Mouse (Mus musculus) stomach, embryonic 14.5 days (tissue): ENCODE results near the gene Csdc2. TPM values are rescaled to one million over a fixed set of nuclear protein-coding genes. Genes with fewer than 3 reads are reported as not detected.

Experiments used
- ATAC-seq: fragments of 200-750 bp; cut with Nextera tagmentation; 2 replicates; pipeline ENCODE4 v1.8.0; 2017; ENCODE audit warnings: low read depth, moderate TSS enrichment; ENCODE audit not compliant: insufficient number of reproducible peaks, insufficient read depth, low FRiP score
- H3K27ac ChIP-seq: fragments of 300-500 bp; sonication (generic); 2 replicates; pipeline ENCODE4 v1.5.1; 2014; ENCODE audit warnings: mild to moderate bottlenecking, low read length, moderate library complexity, mixed read lengths
- H3K27me3 ChIP-seq: fragments of 300-500 bp; sonication (generic); 2 replicates; pipeline ENCODE4 v1.6.1; 2014; ENCODE audit warnings: low read length, control low read depth, mixed read lengths; ENCODE audit not compliant: control insufficient read depth, insufficient read depth
- H3K36me3 ChIP-seq: fragments of 300-500 bp; sonication (generic); 2 replicates; pipeline ENCODE4 v1.6.1; 2014; ENCODE audit warnings: mild to moderate bottlenecking, control low read depth, low read length, moderate library complexity, mixed read lengths; ENCODE audit not compliant: control insufficient read depth, insufficient read depth
- H3K4me1 ChIP-seq: fragments of 300-500 bp; sonication (generic); 2 replicates; pipeline ENCODE4 v1.6.1; 2014; ENCODE audit warnings: low read length, control low read depth, mixed read lengths; ENCODE audit not compliant: control insufficient read depth, insufficient read depth
- H3K4me2 ChIP-seq: fragments of 300-500 bp; sonication (generic); replicated peaks from 2 replicates; pipeline ENCODE4 v1.6.1; 2014; ENCODE audit warnings: low read depth, low read length, control low read depth
- H3K4me3 ChIP-seq: fragments of 300-500 bp; sonication (generic); 2 replicates; pipeline ENCODE4 v1.5.1; 2014; ENCODE audit warnings: low read depth, low read length, control low read depth
- H3K9ac ChIP-seq: fragments of 300-500 bp; sonication (generic); replicated peaks from 2 replicates; pipeline ENCODE4 v1.6.1; 2014; ENCODE audit warnings: low read depth, mild to moderate bottlenecking, control low read depth, low read length, moderate library complexity, mixed read lengths
- H3K9me3 ChIP-seq: fragments of 300-500 bp; sonication (generic); 2 replicates; pipeline ENCODE4 v1.6.1; 2016; ENCODE audit warnings: low read depth, low read length, control low read depth; ENCODE audit not compliant: control insufficient read depth
- WGBS: fragments of 180-500 bp; shearing (Covaris S2); extraction: QIAGEN DNeasy Blood & Tissue Kit; methylation state at CpG from one replicate; pipeline ENCODE4 v1.1.7; 2014; 5-methylcytosine and 5-hydroxymethylcytosine counted together
- polyA plus RNA-seq: library from polyadenylated mRNA; unstranded; fragments of >200 nt; fragmentation: Nextera tagmentation; extraction: Ambion mirVana; gene quantifications from 2 replicates; pipeline ENCODE4 v1.2.1, GENCODE M21; 2014

The Csdc2 gene
- polyA plus RNA-seq, 1 experiment from 2014 or later = 18.3 TPM

DNA sequence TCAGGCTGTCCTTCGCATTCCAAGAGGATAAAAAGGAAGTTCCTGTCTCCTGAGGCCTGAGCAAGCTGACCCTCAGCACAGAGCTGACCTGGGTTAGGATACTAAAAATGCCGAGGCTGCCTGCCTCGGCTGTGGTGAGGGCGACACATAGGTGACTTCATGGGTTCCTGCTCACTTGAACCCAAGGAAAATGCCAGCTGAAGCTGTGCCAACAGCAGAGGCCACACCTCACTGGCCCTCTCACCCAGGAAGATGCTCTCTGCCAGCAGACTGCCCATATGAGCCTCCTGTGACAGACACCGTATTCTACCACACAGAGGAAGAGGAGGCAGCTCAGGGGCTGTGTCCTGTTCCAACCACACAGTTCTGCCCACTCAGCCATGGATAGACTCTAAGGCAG is 17.5 kb upstream of the Csdc2 start:
- Histone ChIP-seq H3K9ac (no peak overlapping the region), H3K4me2 (no peak overlapping the region), H3K27ac (no peak overlapping the region), H3K9me3 (no peaks in the 10 kb centered on the region), H3K4me1 (no peaks in the 10 kb centered on the region), H3K4me3 (no peak overlapping the region), H3K27me3 (no peaks in the 10 kb centered on the region), H3K36me3 (peaks cover 30% of the 10 kb centered on the region)
- WGBS = 78% methylated on average over 5 of the region's 5 CpGs
- no peak for ATAC-seq

DNA sequence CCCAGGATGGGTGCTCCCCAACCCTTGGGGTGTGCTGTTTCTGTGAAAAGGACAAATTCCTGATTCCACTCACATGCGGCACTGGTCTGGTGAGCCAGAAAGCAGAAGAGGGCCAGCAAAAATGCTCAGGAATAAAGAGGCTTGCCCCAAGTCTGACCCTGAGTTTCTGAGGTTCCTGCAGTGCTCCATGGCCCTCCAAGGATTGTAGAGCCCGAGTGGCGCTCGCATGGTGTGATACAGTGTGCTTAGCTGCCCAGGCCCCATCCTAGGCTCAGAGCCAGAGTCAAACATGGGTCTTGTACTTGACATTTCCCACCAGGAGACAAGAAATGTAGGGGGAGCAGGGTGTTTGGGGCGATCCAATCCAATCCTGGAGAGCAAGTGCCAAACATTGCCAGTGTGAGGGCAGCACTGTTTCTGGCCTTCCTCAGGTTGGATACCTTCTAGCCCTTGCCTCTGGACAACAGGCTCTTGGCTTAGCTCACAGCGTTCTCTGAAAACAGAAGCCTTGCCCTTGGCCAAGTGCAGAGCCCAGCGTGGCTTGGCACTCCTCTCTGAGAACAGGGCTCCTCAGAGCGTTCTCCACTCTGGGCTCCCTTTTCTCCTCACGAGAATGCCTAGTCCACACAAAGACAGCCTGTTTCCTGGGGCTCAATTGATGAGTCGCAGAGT is 15.9 kb upstream of the Csdc2 start:
- 88% methylated on average over 10 of the region's 10 CpGs for WGBS
- no peak for ATAC-seq
- peaks cover 7% of the 10 kb centered on the region; the same call in 1 of the 2 replicates for H3K4me1 ChIP-seq
- no peaks in the 10 kb centered on the region for H3K27me3 ChIP-seq
- no peaks in the 10 kb centered on the region for H3K9me3 ChIP-seq
- H3K4me2 ChIP-seq = no peak overlapping the region
- H3K36me3 ChIP-seq = peaks cover 15% of the 10 kb centered on the region
- no peak overlapping the region for H3K9ac ChIP-seq
- no peak overlapping the region for H3K4me3 ChIP-seq
- no peak overlapping the region for H3K27ac ChIP-seq

DNA sequence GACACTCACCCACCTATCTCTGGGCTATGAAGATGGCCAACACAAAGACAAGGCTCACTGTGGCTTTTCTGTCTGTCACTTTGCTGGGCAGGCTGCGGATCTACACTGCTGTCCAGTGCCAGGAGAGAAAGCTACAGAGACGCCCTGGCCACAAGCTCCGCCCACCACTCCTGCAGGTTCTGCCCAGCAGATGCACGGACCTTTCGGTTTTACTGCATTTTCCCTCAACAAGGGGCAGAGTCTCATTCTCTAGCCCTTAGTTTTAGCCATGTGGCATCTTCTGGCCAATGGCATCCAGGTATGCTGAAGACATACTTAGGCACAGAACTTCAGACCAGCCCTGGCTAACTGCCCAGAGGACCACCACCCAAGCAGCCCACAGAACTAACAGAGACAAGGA is 15.3 kb upstream of the Csdc2 start:
- H3K9me3 ChIP-seq = no peaks in the 10 kb centered on the region
- no peak overlapping the region for H3K4me3 ChIP-seq
- H3K36me3 ChIP-seq = peaks cover 10% of the 10 kb centered on the region
- H3K4me1 ChIP-seq = peaks cover 7% of the 10 kb centered on the region; the same call in 1 of the 2 replicates
- 71% methylated on average over 5 of the region's 5 CpGs for WGBS
- no peak overlapping the region for H3K9ac ChIP-seq
- H3K4me2 ChIP-seq = no peak overlapping the region
- H3K27me3 ChIP-seq = no peaks in the 10 kb centered on the region
- no peak for ATAC-seq
- no peak overlapping the region for H3K27ac ChIP-seq

DNA sequence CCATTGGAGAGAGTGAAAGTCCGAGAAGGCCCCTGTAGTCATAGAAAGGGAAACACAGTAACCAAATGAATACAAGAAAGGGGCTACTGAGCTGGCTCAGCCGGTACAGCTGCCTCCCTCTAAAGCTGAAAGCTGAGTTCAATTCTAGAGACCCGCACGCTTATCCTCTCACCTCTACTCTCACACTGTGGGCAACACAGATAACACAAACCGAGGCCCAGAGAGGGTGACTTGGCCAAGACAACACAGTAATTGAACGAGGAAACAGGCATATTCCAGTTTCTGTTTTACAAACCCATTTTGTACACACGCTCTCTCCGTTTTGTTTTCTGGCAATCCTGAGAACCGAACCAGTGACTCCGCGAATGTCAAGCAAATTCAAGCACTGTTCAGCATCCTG is 11.6 kb upstream of the Csdc2 start:
- no peak overlapping the region for H3K9ac ChIP-seq
- WGBS = 86% methylated on average over 11 of the region's 11 CpGs
- peaks cover 16% of the 10 kb centered on the region for H3K4me1 ChIP-seq

DNA sequence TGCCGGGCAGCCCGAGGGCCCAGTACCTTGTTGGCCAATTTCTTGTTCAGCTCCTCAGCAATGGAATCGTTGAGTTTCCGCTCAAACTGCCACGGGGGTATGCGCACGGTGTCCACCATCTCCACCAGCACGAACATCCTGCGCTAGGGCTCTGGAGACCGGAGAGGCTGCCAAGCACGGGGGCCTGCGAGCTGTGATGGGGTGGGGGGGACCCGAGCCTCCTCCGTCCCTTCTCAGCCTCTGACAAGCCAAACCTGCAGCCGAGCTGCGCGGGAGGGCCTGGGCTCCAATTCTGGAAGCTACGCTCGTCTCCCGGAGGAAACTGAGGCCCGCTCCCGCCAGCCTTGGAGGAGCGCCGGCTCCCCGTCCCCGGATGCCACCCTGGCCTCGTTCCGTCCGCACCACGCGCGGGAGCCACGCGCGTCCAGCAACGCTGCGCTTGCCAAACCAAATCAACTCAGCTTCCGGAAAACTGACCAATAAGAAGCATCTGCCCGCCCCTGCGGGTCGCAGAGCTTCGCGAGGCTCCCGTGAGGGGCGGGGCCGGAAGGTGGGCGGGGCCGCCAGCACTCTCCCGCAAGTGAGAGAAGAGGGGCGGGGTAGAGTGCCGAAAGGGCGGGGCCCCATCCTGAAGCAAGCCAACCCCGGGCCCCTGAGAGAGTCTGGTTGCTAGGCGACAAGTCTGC is 10.7 kb upstream of the Csdc2 start, which contains the start of gene Polr3h:
Gene Polr3h, minus strand, starts transcription at position 481 of the 686 bp plus-strand sequence.
- Histone ChIP-seq H3K9ac (peak within 1 kb of the TSS; percentile 65), H3K4me1 (peaks cover 16% of the 10 kb centered on the region), H3K4me3 (peak within 1 kb of the TSS; percentile 71), H3K4me2 (peak within 1 kb of the TSS; percentile 86), H3K9me3 (no peaks in the 10 kb centered on the region), H3K27ac (peak within 1 kb of the TSS; percentile 44), H3K27me3 (no peaks in the 10 kb centered on the region), H3K36me3 (no peaks in the 10 kb centered on the region)
- under 1% methylated on average over 54 of the region's 54 CpGs for WGBS
- peak; percentile 94 for ATAC-seq

More for the DNA sequence above, 11.6 kb upstream of the Csdc2 start:
- H3K27me3 ChIP-seq = no peaks in the 10 kb centered on the region
- no peaks in the 10 kb centered on the region for H3K36me3 ChIP-seq
- no peak for ATAC-seq
- H3K27ac ChIP-seq = no peak overlapping the region
- no peaks in the 10 kb centered on the region for H3K9me3 ChIP-seq
- peak overlapping the region; percentile 86 for H3K4me2 ChIP-seq
- peak overlapping the region; percentile 71 for H3K4me3 ChIP-seq

DNA sequence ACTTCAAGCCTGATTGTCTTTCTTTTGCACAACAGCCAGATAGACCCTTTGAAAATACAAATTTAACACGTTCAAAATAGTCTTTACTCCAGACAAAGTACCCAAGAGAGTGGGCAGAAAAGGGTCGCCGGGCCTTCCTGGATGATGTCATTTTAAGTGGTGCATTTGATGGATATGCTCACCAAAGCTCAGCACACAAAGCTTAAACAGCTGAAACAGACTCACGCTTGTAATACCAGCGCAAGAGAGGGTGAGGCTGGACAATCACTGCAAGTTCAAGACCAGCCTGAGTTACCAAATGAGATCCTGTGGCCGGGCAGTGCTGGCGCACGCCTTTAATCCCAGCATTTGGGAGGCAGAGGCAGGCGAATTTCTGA is 10.1 kb upstream of the Csdc2 start:
- Histone ChIP-seq H3K36me3 (no peaks in the 10 kb centered on the region), H3K27ac (peak overlapping the region; percentile 44; the same call in 1 of the 2 replicates), H3K9me3 (no peaks in the 10 kb centered on the region), H3K4me2 (peak overlapping the region; percentile 24), H3K9ac (no peak overlapping the region), H3K4me3 (peak overlapping the region; percentile 9; the same call in 1 of the 2 replicates), H3K27me3 (no peaks in the 10 kb centered on the region), H3K4me1 (peaks cover 16% of the 10 kb centered on the region)
- 32% methylated on average over 9 of the region's 9 CpGs for WGBS
- no peak for ATAC-seq

DNA sequence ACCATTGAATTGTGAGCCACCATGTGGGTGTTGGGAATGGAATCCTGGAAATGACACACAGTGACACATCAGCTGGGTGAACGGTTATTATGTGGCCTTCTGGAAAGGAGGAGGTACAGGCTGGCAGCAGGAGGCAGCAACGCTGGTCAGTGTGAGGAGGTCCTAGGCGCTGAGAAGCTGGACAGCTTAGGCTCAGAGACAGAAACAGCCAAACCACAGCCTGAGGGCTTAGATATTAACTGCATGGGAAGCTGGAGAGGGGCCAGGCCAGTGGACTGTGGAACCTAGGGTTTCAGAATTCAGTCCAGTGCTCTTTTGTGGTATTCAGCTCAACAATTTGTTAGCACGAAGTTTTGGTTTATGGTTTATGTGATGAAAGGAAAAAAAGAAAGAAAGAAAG is 8.8 kb upstream of the Csdc2 start:
- no peak overlapping the region for H3K4me2 ChIP-seq
- H3K36me3 ChIP-seq = no peaks in the 10 kb centered on the region
- 55% methylated on average over 4 of the region's 4 CpGs for WGBS
- H3K27ac ChIP-seq = peak overlapping the region; percentile 48; the same call in 1 of the 2 replicates
- no peaks in the 10 kb centered on the region for H3K27me3 ChIP-seq
- no peaks in the 10 kb centered on the region for H3K9me3 ChIP-seq
- no peak overlapping the region for H3K9ac ChIP-seq
- H3K4me3 ChIP-seq = no peak overlapping the region
- H3K4me1 ChIP-seq = peaks cover 16% of the 10 kb centered on the region
- ATAC-seq = no peak

DNA sequence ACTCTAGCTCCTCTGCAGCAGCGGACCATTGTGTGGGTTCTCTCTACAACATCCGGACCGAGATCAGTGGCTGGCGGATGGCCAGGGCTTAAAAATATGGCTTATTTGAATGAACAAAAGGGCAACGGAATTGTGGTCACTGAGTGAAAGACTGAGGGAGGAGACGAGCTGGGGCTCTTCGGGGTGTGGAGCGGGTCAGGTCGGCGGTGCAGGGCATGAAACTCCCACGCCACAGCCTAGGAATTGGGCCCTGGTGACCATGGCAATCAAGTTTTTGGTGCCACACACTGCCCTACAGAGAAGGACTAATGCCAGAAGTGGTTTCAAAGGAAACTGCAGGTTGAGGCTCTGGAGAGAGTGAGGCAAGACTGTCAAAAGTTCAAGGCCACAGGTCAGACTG is 8.3 kb upstream of the Csdc2 start:
- no peak for ATAC-seq
- peaks cover 16% of the 10 kb centered on the region for H3K4me1 ChIP-seq
- WGBS = 52% methylated on average over 11 of the region's 11 CpGs
- H3K9me3 ChIP-seq = no peaks in the 10 kb centered on the region
- H3K4me3 ChIP-seq = no peak overlapping the region
- no peak overlapping the region for H3K4me2 ChIP-seq
- no peak overlapping the region for H3K9ac ChIP-seq
- no peaks in the 10 kb centered on the region for H3K27me3 ChIP-seq
- H3K27ac ChIP-seq = peak overlapping the region; percentile 2; the same call in 1 of the 2 replicates
- H3K36me3 ChIP-seq = no peaks in the 10 kb centered on the region
